Mouse (Mus musculus): Measurements from ENCODE around the gene Zfpl1.

The Zfpl1 gene

DNA sequence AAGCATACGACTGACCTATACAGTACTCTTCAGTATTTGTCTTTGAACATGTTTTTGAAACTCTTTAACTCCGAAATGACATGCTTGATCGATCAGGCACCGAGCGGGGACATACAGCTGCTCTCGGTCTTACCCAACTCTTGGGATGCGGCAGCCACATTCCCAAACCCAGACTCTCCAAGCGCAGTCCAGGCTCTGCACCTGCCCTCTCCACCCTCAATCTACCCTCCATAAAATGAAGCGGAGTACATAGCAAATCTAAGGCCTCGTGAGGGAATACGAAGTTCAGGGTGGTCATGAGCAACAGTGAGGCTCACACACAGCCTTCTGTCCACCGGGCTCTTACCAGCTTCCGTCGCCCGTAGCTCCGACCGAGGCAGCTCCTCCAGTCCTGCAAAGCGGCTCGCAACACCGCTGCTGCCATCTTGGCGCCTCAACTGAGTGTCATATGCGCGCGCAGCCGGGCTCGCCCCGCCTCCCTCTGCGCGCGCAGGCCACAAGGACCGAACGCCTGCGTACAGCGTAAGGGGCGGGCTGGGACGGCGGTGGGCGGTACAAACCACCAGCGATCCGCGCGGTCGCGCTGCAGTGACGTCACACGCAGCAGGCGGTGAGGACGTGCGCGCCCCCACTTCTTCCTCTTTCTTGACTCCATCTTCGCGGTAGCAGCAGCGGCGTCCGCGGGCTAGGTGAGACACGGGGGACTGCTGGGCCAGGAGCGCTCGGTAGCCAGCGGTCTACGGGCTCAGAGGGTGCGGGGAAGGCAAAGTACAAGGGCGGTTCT, 27.3 kb downstream of the Zfpl1 start, which contains the start of the genes Mrpl49 and Fau:
Mrpl49 (minus strand) TSS at position 473 of the 784 bp plus-strand sequence.
Fau (plus strand) TSS at position 532 of the 784 bp plus-strand sequence.
- DNase-seq, result peak; percentile 99

DNA sequence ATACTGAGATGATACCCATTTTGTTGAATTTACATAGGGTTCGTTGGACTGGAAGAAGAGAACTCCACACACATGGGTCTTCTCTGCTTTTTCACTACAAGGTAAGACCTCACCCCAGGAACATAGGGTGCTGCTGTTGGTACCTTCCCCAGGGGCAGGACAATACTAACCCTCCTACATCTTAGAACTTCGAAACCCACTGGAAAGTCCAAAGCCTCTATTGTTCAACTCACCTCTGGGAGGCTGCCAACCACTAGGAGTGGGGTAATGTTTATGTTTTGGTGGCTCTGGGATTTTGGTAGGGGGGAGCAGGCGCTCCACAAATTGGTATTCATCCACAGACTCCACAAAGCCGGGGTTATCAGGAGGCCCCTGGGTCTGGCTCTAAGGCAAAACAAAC, 28.1 kb downstream of the Zfpl1 start:
- no peak for DNase-seq

DNA sequence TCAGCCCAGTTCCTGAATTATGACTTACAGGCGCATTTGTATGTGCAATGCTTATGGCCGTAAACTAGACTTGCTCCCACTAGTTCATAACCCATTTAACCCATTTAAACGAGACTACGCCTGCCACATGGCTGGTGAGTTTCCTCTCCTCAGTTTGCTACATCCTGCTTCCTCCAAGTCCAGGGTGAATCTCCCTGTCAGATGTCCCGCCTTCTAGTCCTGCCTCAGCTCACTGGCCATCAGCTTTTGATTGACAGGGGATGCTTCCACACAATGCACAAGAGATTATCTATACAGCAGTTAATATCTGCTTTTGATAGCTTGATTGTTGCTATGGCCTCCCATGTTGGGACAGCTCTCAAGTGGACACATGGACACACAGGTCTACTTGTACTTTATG, 30.5 kb downstream of the Zfpl1 start:
- no peak for DNase-seq

DNA sequence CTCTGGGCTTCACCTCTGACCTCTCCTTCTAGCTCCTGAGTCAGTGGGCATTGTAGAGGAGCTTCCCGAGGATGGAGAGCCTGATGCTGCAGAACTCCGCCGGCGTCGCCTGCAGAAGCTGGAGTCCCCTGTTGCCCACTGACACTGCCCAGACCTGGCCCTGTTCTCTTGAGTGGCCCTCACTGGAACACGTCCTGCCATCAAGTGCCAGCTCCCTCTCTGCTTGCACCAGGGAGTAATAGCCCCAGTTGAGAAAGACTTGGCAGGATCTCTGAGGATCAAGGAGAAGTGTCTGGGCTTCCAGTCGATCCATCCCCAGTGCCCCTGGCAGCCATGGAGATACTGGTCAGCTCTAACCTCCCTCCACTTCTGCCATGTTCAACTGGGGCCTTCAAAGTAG, 32.2 kb downstream of the Zfpl1 start:
- DNase-seq, result no peak

DNA sequence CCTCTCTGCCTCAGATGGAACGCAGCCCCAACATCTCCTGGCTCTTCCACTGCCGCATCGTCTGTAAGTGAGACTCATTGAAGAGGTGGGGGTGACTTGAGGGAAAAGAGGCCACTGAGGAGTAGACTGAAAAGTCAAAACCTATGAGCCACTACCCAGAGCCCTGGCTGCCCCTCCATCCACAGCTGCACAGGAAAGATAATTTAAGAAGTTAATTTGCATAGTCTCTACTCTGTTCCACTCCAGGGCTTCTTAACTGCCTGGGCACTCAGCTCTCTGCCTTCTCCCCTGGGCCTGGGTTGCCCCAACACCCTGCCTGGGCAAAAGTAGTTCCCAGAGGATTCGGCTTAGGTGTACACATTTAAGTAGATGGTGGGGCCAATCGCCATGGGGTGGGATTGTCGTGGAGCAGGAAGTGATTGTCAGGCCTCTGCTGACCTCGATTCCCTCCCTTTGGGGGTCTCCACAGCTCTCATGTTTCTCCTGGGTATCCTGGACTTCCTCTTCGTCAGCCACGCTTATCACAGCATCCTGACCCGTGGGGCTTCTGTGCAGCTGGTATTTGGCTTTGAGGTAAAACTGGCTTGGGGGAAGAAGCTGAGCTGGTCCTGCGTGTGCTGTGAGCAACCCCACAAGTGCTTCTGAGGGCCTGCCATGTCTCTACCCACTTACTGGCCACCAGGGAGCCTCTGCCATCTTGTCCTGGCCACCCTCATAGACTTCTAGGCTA, 35.9 kb downstream of the Zfpl1 start:
- no peak for DNase-seq

DNA sequence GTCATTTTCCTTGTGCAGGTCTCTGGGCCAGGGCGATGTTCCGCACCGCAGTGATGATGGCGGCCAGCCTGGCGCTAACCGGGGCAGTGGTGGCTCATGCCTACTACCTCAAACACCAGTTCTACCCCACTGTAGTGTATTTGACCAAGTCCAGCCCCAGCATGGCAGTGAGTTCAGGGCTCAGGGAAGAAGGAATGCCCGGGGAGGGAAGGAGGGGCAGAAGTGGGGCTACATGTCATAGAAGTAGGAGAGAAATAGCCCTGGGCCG, 36.9 kb downstream of the Zfpl1 start:
- no peak for DNase-seq

DNA sequence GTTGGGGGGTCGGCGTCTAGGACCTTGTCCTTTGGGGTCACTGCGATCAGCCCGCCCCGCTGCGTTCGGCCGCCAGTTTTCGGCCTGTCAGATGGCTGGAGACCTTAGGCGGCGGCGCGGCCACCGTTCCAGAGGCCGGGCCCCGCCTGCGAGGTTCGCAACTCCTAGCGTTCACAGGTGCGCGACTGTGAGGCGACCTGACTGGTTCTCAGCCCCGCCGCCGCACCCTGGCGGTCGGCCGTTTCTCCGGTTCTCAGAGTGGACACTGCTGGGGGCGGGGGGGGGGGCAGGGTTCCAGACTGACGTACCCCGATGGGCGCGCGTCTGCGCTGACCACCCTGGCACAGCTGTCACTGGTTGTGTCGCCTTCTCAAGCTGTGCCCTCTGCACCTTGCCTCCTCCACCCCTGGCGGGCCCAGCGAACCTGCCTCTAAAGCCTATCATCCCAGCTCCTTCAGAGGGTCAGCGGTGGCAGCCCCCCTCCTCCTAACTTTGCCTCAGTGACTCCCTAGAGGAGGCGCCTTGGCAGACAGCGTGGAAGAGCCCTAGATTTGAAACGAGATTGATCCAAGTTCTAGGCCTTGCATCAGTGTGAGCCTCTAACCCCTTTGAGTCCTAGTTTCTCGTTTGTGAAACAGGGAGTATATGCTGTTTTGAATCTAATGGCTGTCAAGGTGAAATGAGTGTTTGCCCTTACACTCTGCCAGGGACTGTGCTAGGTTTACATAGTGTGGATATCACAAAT, 37.4 kb downstream of the Zfpl1 start:
- peak; percentile 41 for DNase-seq

DNA sequence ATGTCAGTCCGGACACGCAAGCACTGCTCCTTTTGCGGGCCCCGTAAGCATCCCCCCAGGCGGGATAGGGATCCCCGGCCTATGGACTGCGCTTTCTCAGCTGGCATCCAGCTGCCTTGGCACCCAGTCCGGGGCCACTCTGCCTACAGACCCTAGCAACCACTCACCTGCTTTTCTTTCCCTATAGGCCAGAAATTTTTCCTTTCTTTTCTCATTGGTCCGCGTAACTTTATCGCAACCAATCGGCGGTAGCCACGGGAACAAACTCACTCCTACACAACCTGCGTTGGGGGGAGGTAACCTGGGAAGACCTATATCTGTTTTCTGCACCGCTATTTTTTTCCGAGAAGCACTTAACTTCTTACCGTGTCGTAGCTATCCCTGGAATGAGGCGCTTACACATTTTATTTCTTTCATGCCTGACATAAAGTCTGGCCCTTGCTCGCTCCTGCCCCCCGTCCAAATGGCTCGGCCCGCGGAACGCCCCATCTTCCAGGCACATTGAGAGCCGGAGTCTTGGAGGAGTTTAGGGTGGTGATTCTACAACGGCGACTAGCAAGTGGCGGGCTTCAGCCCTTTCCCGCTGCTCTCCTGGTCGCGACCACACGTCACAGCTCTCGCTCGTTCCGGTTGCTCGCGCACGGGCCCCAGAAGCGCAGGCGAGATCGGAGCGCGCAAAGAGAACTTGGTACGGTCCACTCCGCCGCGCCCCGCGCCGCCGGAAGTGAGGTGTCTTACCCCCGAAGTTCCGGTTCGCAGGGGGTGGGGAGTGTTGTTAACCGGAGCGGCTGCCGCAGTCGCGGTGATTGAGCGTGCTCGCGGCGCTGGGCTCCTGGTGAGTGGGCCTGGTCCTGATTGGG, 38.2 kb downstream of the Zfpl1 start, which contains the start of gene Syvn1:
Syvn1 (plus strand) TSS at position 283 of the 860 bp plus-strand sequence.
- peak; percentile 96 for DNase-seq

DNA sequence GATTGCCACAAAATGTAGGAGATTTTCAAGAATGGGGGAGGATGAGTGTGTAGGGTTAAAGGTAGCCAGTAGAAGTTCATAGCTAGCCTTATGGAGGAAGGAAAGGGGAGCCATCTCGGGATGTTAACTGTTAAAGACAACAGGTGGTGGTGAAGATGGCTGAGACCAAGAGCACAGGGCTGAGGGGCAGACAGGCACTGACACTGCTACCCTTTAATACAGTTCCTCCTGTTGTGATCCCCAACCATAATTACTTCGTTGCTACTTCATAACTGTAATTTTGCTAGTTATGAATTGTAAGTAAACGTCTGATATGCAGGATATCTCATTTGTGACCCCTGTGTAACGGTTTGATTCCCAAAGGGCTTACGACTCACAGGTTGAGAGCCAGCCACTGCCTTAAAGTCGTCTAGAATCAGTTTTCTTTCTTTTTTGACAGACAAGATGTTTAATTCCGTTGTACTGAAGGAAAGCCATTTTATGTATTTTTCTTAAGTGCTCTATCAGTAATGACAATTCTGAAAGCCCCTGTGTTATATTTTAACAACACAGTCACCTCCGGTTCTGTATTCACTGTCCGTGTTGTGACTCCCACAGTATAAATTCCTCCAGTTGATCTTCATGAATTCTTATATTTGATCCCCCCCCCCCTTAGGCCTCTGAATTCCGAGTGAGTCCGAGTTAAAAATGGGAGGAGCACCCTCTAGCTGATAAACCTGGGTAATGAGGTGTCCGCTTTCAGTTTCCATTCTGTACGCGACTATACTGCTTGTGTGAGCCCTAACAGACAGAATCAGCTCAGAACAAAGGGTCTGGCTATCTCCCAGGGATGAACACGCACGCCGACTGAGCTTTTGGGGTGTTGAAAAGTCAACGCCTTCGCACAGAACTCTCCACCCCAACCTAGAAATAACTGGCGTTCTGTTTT, 39.1 kb downstream of the Zfpl1 start:
- peak; percentile 72 for DNase-seq

DNA sequence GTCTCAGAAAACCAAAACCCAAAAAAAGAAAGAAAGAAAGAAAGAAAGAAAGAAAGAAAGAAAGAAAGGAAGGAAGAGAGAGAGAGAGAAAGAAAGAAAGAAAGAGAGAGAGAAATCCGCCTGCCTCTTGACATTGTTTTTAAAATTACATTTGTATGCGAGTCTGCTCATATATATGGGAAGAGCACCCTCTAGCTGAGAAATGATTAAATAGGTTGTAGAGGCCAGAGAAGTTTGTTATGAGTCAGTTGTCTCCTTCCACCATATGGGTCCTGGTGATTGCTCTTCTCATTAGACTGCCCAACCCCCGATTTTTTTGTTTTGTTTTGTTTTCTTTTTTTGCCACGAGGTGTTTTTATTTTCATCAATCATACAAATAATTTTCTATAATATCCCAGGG, 40.7 kb downstream of the Zfpl1 start:
- DNase-seq, result peak; percentile 43

DNA sequence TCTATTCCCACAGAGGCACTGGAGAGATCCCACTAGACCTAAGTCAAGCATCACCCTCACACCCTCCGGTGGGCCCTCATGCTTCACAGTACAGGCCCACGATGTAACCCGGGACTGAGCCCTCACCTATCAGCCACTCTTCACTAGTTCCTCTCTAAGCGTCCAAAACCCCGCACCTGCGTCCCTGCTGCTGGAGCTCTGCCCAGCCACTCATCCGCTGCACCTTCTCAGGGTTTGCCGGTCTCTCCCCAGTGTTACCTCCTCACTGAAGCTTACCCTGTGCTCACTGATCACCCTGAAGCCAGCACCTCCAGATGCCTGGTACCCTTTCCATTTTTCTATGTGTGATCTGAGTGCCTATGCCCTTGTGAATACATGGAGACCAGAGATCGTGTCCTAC, 42.5 kb downstream of the Zfpl1 start:
- no peak for DNase-seq

DNA sequence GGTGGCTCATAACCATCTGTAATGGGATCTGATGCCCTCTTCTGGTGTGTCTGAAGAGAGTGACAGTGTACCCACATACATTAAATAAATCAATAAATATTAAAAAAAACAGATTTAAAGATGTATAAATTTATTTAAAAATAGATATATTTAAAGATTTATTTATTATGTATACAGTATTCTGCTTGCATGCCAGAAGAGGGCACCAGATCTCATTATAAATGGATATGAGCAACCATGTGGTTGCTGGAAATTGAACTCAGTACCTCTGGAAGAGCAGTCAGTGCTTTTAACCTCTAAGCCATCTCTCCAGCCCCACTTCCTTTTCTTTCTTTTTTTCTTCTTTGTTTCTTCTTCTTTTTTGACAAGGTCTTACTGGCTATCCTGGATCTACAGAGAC, 44.8 kb downstream of the Zfpl1 start:
- DNase-seq, result no peak

DNA sequence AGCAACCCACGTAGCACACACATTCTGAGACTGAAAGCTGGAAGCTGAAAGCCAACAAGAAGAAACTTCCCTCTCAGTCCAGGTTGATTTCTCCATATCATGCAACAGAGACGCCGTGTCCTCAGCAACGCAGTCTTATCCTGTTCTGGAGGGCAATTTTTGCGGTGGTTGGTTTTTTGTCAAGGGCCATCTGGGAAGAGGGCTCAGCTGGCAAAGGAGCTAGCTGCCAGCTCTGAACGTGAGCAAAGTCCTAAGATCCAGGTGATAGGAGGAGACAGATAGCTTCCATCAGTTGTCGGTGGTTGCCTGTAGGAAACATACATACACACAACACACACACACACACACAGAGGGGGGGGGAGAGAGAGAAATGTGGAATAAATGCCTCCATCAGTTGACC, 46.4 kb downstream of the Zfpl1 start:
- no peak for DNase-seq

DNA sequence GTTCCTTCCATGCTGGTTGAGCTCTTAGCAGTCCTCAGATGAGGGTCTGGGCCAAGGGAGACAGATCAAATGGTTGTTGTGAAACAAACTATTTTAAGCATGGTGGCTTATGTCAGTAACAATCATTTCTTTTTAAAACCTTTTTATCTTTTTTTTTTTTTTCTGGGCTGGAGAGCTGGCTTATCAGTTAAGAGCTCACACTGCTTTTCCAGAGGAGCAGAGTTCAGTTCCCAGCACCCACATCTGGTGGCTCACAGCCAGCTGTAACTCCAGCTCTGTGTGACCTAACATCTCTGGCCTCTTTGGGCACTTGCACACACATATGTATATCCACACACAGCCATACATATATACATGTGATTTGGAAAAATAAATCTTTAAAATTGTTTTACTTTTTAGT, 47.1 kb downstream of the Zfpl1 start:
- no peak for DNase-seq

DNA sequence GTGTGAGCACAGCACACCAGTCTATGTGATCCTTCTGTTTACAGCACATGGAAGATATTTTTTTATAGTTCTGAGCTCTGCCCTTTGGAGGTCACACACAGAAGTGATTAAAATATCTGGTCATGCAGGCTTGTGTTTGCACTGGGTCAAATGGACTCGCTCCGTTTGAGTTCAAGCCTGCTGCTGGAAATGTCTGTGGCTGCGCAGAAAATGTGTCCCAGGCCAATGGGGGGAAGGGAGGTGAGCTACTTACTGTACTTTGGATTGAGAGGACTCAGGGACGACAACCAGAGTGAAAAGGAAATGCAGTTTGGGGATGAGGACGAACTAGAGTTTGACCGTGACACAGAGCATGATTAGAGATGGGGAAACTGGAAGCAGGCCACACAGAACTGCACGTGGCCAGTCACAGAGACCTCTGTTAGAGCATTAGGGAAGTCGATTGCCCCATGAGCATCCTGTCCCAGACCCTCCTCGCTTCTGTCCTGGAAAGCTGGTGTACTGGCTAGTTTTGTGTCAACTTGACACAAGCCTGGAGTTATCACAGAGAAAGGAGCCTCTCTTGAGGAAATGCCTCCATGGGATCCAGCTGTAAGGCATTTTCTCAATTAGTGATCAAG, 48.7 kb downstream of the Zfpl1 start:
- DNase-seq, result no peak
